Mouse (Mus musculus): ENCODE data around the gene Frs2. TPM values are rescaled to one million over a fixed set of nuclear protein-coding genes. Genes with fewer than 3 reads are reported as not detected.

Gene Frs2
- polyA plus RNA-seq, 1 experiment = 37.8 TPM

DNA sequence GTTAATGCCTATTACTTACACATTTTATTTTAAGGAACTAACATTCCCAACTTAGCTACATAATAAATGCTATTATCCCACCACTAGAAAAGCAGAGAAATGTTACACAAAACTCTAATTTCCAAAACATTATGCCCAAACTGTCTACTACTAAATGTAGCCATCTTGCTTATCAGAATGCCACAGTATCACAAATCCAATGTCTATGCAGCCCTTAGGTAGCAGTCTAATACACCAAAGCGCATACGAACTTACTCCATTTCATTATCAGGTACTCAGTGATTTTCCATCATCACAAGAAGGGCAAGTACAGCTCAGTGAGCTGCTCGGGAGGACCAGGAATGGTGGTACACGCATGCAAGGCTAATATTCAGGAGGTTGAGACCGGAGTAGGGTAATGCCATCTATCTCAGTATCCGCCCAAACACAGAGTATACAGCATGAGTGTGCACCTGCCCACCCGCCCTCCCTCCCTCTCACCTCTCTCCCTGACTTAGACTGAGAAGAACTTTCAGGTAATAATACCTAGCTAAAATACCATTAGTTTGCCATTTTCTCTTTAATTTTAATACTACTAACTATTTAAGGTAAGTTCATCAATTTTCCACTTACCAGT is 28.2 kb downstream of the Frs2 start:
- DNase-seq (ENCODE audit: low read depth) = no peak
- TF ChIP-seq POLR2A (IDR thresholded peaks at IDR 0.05; ENCODE audit: borderline replicate concordance, extremely low read depth, insufficient read depth, insufficient read length, poor library complexity, severe bottlenecking) = no peak
- no peak for TF ChIP-seq CTCF (IDR thresholded peaks at IDR 0.05; ENCODE audit: borderline replicate concordance, extremely low read depth, insufficient read depth, insufficient read length)

DNA sequence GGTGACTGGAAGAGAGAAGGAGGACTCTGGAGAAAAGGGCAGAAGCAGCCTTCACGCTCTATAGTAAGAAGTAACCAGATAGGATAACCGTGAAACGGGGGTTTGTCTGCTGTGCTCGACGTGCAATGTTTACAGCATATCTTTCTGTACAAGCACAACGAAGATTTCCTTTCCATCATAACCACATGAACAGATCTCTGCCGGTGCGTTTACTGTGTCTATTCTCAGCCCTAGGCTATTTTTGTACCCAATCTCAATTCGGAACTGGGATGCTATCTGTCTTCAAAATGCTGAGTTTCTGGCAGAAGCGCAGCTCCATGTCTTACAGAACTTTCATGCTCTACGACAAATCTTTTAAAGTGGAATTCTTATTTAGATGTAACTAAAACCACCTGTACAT is 28.8 kb downstream of the Frs2 start:
- DNase-seq (ENCODE audit: low read depth) = no peak
- TF ChIP-seq POLR2A (IDR thresholded peaks at IDR 0.05; ENCODE audit: borderline replicate concordance, extremely low read depth, insufficient read depth, insufficient read length, poor library complexity, severe bottlenecking) = no peak
- no peak for TF ChIP-seq CTCF (IDR thresholded peaks at IDR 0.05; ENCODE audit: borderline replicate concordance, extremely low read depth, insufficient read depth, insufficient read length)

DNA sequence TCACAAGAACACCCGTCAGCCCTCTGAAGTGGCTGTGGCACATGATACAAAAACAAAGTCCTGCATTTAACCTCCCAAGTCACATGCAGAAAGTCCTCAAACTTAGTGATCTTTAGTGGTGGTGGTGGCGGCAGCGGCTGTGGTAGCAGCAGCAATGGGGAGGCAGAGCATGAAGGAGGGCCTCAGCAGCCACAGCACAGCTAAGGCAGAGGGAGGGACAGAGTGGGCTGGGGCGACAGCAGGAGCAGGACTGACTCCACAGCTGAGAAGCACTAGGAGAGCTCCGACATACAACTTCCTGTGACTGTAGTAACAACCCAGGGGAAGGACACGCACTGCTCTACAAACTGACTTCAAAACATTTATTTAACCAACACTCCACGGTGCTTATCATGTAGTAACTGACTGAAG is 29.9 kb downstream of the Frs2 start:
- DNase-seq (ENCODE audit: low read depth) = no peak
- TF ChIP-seq POLR2A (IDR thresholded peaks at IDR 0.05; ENCODE audit: borderline replicate concordance, extremely low read depth, insufficient read depth, insufficient read length, poor library complexity, severe bottlenecking) (no peak), CTCF (IDR thresholded peaks at IDR 0.05; ENCODE audit: borderline replicate concordance, extremely low read depth, insufficient read depth, insufficient read length) (no peak)

DNA sequence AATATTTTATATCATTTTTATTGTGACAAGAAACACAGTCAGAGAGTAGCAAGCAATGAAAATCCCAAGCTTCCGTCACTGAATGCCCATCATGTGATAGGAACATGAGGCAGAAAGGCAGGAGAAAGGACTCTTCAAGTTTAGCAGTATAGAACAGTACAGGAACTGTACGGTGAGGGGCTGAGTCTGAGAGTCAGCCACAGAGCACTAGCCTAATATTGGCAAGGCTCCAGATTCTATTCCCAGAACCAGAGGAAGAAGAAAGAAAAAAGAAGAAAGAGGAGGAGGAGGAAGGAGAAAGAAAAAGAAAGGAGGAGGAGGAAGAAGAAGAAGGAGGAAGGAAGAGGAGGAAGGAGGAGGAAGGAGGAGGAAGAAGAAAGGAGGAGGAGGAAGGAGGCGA is 32.7 kb downstream of the Frs2 start:
- peak; percentile 29 for DNase-seq (ENCODE audit: low read depth)
- TF ChIP-seq CTCF (IDR thresholded peaks at IDR 0.05; ENCODE audit: borderline replicate concordance, extremely low read depth, insufficient read depth, insufficient read length) (no peak), POLR2A (IDR thresholded peaks at IDR 0.05; ENCODE audit: borderline replicate concordance, extremely low read depth, insufficient read depth, insufficient read length, poor library complexity, severe bottlenecking) (no peak)

DNA sequence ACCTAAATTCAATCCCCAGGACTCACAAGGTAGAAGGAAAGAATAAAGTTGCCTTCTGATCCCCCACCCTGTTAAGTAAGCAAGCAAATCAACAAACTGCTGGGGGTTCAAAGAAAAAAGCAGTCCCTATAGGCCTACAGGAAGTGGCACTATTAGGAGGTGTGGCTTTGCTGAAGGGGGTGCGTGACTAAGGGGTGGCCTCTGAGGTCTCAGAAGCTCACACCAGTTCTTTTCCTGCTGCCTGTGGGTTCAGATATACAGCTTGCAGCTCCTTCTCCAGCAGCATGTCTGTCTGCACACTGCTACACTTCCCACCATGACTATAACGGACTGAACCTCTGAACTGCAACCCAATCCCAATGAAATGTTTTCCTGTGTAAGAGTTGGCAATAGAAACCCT is 35.8 kb downstream of the Frs2 start:
- DNase-seq (ENCODE audit: low read depth) = no peak
- no peak for TF ChIP-seq POLR2A (IDR thresholded peaks at IDR 0.05; ENCODE audit: borderline replicate concordance, extremely low read depth, insufficient read depth, insufficient read length, poor library complexity, severe bottlenecking)
- TF ChIP-seq CTCF (IDR thresholded peaks at IDR 0.05; ENCODE audit: borderline replicate concordance, extremely low read depth, insufficient read depth, insufficient read length) = no peak

DNA sequence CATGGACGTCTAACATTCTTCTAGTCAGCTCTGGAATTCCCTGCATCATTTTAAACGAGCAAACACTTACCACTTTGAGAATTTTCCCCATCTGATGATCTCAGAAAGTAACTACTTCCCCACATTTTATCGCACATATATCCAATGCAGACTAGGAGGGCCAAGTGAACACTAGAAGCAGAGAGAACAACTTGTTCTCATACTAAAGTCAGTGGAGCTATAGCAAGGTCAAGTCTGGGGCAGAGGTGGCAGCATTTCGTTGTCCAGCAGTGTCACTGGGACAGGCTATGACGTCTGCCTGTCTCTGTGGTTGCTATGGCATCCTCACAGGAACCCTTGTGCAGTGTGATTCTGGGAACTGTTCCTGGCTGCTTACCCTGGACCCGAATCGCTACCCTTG is 36.9 kb downstream of the Frs2 start:
- no peak for DNase-seq (ENCODE audit: low read depth)

DNA sequence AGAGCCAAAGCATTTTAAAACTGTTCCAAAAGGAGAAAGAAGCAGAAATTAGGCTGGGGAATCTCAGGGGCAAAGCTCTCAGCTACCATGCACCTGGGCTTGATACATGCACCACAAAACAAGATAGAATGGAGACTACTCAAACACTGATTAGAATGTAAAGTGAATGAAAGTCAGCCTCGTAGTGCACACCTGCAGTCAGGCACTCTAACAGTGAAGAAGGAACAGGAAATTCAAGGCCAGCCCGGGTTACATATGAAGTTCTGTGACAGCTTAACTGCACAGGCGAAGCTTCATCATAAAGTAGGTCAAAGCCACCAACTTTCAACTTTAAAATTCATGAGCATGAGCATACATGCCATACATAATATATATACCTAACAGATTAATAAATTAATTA is 38.1 kb downstream of the Frs2 start:
- TF ChIP-seq POLR2A (IDR thresholded peaks at IDR 0.05; ENCODE audit: borderline replicate concordance, extremely low read depth, insufficient read depth, insufficient read length, poor library complexity, severe bottlenecking) (no peak), CTCF (IDR thresholded peaks at IDR 0.05; ENCODE audit: borderline replicate concordance, extremely low read depth, insufficient read depth, insufficient read length) (no peak)
- DNase-seq (ENCODE audit: low read depth) = no peak

More for the DNA sequence above, 36.9 kb downstream of the Frs2 start:
- no peak for TF ChIP-seq POLR2A (IDR thresholded peaks at IDR 0.05; ENCODE audit: borderline replicate concordance, extremely low read depth, insufficient read depth, insufficient read length, poor library complexity, severe bottlenecking)

DNA sequence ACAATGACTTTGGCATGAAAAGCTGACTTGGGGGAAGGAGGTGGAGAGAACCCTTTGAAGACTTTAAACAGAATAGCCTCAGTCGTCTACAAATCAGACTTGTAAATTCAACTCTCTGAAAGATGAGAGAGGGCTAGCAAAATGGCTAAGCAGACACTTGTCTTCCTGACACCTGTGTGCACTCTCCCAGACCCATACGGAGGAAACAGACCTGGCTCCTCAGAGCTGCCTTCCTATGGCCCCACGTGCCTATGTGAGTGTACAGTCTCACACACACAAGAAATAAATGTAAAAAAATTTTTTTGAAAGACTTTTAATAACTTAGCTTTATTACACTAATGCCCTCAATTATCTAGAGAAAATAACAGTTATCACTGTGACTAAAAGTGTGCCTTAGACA is 41.6 kb downstream of the Frs2 start:
- DNase-seq (ENCODE audit: low read depth) = no peak
- TF ChIP-seq CTCF (IDR thresholded peaks at IDR 0.05; ENCODE audit: borderline replicate concordance, extremely low read depth, insufficient read depth, insufficient read length) (no peak), POLR2A (IDR thresholded peaks at IDR 0.05; ENCODE audit: borderline replicate concordance, extremely low read depth, insufficient read depth, insufficient read length, poor library complexity, severe bottlenecking) (no peak)

DNA sequence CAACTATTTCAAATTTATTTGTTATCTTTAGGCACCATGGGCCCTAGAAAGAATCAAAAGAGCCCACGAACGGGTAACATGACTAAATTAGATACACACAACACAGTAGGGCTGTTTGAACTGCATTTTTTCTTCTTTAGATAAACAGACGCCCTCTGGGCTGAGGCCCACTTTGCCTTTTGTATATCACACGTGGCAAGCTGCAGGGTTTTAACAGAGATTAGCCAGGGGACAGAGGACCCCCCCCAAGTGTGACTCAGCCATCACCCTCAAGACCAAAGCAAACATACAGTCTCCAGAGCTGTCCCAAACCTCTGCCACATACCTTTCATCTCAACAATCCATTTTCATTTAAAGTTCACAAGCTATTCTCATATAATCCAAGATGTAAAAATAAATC is 42.1 kb downstream of the Frs2 start:
- DNase-seq (ENCODE audit: low read depth) = no peak
- TF ChIP-seq POLR2A (IDR thresholded peaks at IDR 0.05; ENCODE audit: borderline replicate concordance, extremely low read depth, insufficient read depth, insufficient read length, poor library complexity, severe bottlenecking) = no peak
- TF ChIP-seq CTCF (IDR thresholded peaks at IDR 0.05; ENCODE audit: borderline replicate concordance, extremely low read depth, insufficient read depth, insufficient read length) = no peak

DNA sequence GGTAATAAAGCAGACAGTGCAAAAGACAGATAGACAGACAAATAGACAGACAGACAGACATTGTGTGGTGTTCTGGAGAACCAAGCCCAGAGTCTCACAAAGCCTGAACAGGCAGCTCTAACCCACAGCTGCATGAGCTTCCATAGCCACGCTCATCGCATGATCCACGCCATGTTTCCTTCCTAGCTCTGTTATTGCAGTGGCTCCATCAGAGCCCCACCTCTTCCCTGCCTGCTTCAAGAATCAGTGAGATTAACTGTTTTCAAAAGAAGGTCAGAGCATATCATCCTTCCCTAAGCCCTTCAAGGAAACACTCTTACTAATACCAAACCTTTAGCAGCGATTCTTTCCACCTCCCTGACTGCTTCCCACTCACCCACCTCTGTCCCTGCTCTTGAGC is 43.3 kb downstream of the Frs2 start:
- DNase-seq (ENCODE audit: low read depth) = peak; percentile 23
- TF ChIP-seq CTCF (IDR thresholded peaks at IDR 0.05; ENCODE audit: borderline replicate concordance, extremely low read depth, insufficient read depth, insufficient read length) (no peak), POLR2A (IDR thresholded peaks at IDR 0.05; ENCODE audit: borderline replicate concordance, extremely low read depth, insufficient read depth, insufficient read length, poor library complexity, severe bottlenecking) (no peak)

DNA sequence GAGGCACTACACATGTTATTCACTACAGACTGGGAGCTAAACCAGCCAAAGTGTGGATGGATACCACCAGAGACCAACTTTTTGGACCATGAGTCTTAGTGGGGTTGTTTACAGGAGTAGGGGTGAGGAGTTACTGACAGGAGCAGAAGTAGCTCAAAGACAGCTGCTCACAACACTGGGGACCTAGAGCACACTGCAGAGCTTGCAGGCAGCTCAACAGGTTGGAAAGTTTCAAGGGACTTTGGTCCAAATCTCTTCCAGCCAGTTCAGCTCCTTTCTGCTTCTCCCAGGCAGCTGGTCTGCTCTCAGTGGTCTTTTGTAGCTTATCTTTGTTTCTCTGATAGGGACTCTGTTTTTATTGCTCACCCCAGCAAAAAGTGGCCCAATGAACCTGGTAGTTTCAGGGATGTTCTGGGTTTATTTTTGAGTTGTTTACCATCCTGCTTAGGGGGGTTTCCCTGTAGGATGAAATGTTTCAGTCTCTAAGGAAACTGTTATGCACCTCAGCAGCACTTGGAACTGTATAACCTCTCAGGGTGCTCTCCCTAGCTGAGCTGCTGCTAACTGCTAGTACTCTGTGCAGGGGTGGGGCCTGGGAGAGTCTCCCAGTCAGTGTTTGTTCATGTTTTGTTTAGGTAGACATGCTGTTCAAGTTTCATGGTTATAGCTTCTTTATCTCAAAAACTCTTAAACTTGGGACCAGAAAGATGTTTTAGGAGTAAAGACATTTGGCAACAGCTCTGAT is 44.3 kb downstream of the Frs2 start:
- TF ChIP-seq POLR2A (IDR thresholded peaks at IDR 0.05; ENCODE audit: borderline replicate concordance, extremely low read depth, insufficient read depth, insufficient read length, poor library complexity, severe bottlenecking) (no peak), CTCF (IDR thresholded peaks at IDR 0.05; ENCODE audit: borderline replicate concordance, extremely low read depth, insufficient read depth, insufficient read length) (no peak)
- DNase-seq (ENCODE audit: low read depth) = no peak

DNA sequence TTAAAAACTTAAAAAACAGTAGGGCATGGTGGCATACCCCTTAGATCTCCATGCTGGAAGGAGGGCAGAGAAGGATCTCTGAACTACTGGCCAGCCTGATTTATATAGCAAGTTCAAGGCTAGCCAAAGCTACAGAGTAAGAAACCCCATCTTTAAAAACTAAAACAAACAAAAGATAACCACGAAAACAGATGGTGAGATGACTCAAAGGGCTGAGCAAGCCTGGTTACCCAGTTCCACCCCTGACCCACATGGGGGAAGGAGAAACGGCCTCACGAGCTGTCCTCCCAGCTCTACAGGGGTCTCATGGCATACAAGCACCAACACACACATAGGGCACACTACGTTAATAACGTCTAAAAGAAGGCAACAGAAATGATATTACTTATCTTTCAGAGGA is 48.2 kb downstream of the Frs2 start:
- TF ChIP-seq CTCF (IDR thresholded peaks at IDR 0.05; ENCODE audit: borderline replicate concordance, extremely low read depth, insufficient read depth, insufficient read length) = no peak
- no peak for TF ChIP-seq POLR2A (IDR thresholded peaks at IDR 0.05; ENCODE audit: borderline replicate concordance, extremely low read depth, insufficient read depth, insufficient read length, poor library complexity, severe bottlenecking)
- no peak for DNase-seq (ENCODE audit: low read depth)

Data from brain, embryonic 14.5 days (tissue).